Mouse (Mus musculus): Measurements from ENCODE around the gene Gcdh.

GRCm38 (mm10) chr8:84884728-84885127 is 9.0 kb downstream of the Gcdh start:
- TF ChIP-seq CTCF (IDR thresholded peaks at IDR 0.05; ENCODE audit: low read depth, low read length), result no peak
- no peak for TF ChIP-seq GATA1 (IDR thresholded peaks at IDR 0.05; ENCODE audit: borderline replicate concordance, low read length)
- TF ChIP-seq TAL1 (conservative IDR thresholded peaks at IDR 0.05; ENCODE audit: low read depth, low read length), result no peak
- TF ChIP-seq POLR2AphosphoS5 (IDR thresholded peaks at IDR 0.05; ENCODE audit: insufficient replicate concordance, low read depth, low read length), result no peak
